Mouse (Mus musculus): ENCODE measurements around the gene Slc25a12.

Slc25a12 gene

DNA sequence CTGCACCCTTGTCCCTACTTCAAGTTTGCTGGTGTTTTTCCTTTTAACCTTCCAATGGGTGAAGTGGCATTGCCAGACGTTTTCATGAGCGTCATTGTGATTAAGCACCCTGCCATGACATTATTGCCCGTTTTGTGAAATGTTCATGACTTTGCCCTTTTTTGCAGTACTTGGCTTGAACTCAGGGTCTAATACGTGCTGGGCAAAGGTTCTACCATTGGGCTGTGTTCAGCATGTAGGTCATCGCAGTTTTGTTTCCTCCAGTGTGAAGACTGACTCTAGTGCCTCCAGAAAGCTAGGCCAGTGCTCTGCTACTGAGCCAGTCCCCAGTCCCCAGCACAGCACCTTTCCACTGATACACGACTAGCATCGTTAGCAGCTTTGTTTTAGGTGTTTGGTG is 111.0 kb downstream of the Slc25a12 start:
- CTCF ChIA-PET: interaction anchor here in 1 of 4 experiments (1.2 kb wide), 1 partner anchor 101 kb away, joined by 4 read pairs; no protein-coding TSS in a partner anchor
- POLR2A ChIA-PET: interaction anchor here in 2 of 4 experiments (0.6 to 1.3 kb wide), 5 partner anchors 32 to 1230 kb away, joined by 3 to 4 read pairs (median 3); no protein-coding TSS in a partner anchor

DNA sequence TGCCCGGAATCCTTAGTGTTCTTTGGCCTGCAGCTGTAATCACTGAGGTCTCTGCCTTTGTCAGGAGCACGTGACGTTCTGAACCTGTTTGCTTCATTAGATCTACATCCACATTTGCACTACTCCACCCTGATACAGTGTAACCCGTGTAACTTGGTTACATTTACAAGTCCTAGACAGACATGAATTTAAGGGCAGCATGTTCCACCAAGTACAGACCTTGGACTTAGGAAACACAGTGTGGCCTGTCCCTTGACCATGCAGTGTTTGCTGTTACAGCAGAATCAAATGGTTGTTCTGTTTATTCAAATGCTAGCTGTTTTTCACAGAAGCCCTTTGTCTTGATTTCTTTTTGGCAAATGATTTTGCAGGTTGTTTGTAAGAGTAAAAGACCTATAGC is 112.7 kb downstream of the Slc25a12 start:
- POLR2A ChIA-PET: interaction anchor here in 1 of 4 experiments (1.3 to 1.5 kb wide), 2 partner anchors 40 to 95 kb away, joined by 4 to 5 read pairs; no protein-coding TSS in a partner anchor
- CTCF ChIA-PET: interaction anchor here in 3 of 4 experiments (0.6 to 0.9 kb wide), 3 partner anchors 89 to 278 kb away, joined by 3 to 4 read pairs (median 3); no protein-coding TSS in a partner anchor

DNA sequence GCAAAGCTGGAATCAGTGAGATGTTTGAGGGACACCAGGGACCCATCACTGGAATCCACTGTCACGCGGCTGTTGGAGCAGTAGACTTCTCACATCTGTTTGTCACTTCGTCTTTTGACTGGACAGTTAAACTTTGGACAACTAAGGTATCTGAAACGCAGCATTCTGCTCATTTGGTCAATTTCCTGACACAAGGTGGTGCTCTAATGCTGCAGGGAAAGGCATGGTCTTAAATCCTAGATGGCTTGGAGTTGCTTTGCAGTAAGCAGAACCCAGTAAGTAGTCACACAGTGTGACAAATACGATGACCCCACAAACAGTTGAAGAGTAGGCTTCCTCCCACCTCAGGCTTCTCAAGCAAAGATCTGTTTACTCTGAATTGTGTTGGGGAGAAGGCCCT is 116.7 kb downstream of the Slc25a12 start:
- ChIA-PET POLR2A (interaction anchor here in 2 of 4 experiments (0.6 to 2.3 kb wide), 5 partner anchors 12 to 137 kb away, joined by 3 to 6 read pairs (median 3); no protein-coding TSS in a partner anchor), CTCF (interaction anchor here (0.6 to 1.2 kb wide), 4 partner anchors 50 to 311 kb away, joined by 3 to 4 read pairs (median 3); no protein-coding TSS in a partner anchor)

DNA sequence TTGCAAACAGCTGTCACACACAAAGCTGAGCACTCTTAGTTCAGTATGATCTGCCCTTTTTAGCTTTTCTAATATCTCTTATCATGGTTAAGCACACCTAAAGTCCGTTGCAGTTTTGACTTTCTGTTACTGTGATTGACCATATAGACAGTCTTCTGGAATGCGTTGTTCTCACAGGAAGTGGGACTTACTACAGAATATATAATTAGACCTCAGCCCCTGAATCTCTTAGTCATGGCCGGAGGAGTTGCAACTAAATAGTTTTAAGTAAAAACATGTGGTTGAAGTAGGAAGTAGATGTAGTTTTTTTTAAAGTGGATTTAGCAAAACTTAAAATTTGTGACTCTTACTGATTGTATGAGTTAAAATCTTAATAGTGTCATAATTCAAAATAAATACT is 119.5 kb downstream of the Slc25a12 start:
- CTCF ChIA-PET: interaction anchor here in 1 of 4 experiments (0.6 kb wide), 1 partner anchor 232 kb away, joined by 3 read pairs; no protein-coding TSS in a partner anchor

DNA sequence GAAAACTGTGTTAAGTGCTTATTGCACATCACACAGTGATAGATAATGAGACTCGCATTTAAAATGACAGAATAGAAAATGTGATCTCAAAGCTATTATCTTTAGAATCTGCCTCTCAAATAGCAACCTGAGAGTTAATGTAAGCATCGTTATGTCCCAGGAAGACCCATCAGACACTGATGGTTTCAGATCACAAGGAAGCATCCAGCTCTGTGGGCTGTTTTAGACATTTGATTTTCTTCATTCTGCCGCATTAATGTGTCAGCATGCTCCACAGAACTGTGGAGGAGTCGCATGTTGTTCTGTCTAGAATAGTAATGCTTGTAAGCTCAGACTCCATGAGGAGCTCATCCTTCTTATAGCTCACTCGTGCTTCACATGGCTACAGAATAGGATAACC is 121.5 kb downstream of the Slc25a12 start:
- ChIA-PET CTCF (no interaction called here), POLR2A (interaction anchor here in 1 of 4 experiments (0.8 to 0.9 kb wide), 2 partner anchors 9 to 112 kb away, joined by 3 read pairs; no protein-coding TSS in a partner anchor)

More for the DNA sequence above, 119.5 kb downstream of the Slc25a12 start:
- POLR2A ChIA-PET: no interaction called here

DNA sequence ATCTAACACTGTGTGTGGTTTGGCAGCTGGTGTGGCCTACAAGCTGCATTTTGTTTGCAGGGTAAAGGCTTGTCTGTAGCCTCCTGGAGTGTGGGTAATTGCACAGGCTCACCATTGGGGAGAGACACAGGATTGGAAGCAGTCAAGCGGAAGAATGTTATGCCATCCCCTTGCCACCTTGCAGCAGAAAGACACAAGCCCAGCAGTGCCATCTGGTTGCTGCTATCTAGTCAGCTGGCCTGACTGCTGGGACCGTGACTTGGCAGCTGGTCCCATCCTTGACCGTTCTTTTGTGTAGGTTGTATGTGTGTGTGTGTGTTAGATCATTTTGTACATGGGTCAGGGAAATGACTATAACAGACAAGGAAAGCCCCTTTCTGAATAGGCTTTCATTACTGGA is 122.1 kb downstream of the Slc25a12 start:
- CTCF ChIA-PET: interaction anchor here in 1 of 4 experiments (0.5 kb wide), 1 partner anchor 123 kb away, joined by 4 read pairs; no protein-coding TSS in a partner anchor

DNA sequence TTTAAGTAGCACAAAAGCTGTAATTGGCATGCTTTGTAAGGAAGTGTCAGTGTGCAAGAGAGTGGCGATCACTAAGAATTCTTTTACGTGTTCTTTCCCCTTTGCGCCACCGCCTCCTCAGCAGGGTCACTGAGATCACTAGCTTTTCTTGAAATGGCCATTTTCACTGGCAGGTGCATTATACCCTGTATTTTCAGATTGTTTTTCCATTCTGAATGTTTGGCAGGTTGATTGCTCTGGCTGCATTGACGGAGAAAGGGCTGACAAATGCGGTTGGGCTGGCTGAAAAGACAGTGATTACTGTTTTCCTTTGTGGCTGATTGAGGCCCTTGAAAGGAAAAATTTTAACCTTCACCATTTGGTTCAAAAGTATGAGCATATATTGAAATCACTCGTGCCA is 122.7 kb downstream of the Slc25a12 start:
- ChIA-PET CTCF (interaction anchor here in 2 of 4 experiments (0.5 to 1.0 kb wide), 2 partner anchors 89 to 123 kb away, joined by 3 to 4 read pairs; no protein-coding TSS in a partner anchor), POLR2A (interaction anchor here in 1 of 4 experiments (1.5 kb wide), 1 partner anchor 55 kb away, joined by 3 read pairs; no protein-coding TSS in a partner anchor)

More for the DNA sequence above, 122.1 kb downstream of the Slc25a12 start:
- POLR2A ChIA-PET: interaction anchor here in 1 of 4 experiments (0.8 kb wide), 1 partner anchor 111 kb away, joined by 3 read pairs; no protein-coding TSS in a partner anchor

DNA sequence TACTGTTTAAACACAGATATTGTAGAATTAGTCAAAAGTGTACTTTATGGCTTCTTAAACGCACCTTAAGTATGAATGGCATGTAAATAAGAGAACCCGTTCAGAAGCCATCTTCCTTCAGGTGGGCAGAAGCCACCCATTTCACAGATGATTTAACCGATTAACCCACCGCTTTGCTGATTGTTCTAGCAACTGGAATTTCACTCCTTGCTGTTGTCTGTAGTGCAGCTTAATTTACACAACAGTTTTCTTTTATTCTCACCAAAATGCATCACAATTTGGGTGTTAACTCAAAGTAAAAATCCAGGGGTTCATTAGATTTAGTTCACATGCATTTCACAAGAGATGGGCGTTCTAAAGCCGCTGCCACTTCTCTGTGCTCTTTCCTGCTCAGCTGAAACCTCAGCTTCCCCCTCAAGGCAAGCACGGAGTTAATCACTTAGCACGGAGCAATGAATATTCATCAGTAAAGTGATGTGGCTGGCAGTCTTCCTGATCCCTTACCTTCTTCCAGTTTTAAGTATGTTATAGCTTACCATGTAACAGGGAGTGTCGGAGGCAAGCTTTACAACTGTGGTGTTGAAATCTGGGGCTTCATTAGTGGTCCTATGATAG is 124.4 kb downstream of the Slc25a12 start:
- ChIA-PET CTCF (no interaction called here), POLR2A (interaction anchor here in 1 of 4 experiments (1.5 kb wide), 1 partner anchor 54 kb away, joined by 3 read pairs; no protein-coding TSS in a partner anchor)

DNA sequence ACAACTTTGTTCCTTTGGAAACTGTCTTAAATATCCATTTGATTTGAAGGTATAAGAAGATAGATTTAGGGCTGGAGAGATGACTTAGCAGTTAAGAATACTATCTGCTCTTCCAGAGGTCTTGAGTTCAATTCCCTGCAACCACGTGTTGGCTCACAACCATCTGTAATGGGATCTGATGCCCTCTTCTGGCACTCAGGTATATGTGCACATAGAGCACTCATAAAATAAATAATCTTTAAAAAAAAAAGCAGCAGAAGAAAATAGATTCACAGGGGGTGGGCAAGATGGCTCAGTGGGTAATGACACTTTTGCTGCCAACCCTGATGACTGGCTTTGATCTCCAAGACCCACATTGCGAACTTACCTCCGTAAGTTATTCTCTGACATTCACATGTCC is 125.4 kb downstream of the Slc25a12 start:
- CTCF ChIA-PET: no interaction called here
- POLR2A ChIA-PET: interaction anchor here in 2 of 4 experiments (0.6 to 0.7 kb wide), 3 partner anchors 22 to 216 kb away, joined by 3 read pairs; no protein-coding TSS in a partner anchor

DNA sequence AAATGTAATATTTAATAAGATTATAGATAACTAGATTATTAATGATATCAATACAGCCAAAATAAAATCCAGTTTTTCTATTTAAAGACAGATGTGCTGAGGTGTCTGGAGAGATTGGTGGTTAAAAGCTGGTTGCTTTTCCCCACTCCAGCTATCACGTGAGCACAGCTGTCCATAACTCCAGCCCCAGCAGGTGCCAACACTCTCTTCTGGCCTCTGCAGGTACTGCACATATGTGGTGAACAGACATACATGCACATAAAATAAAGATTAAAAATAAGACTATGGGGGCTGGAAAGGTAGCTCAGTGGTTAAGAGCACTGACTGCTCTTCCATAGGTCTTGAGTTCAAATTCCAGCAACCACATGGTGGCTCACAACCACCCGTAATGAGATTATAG is 126.0 kb downstream of the Slc25a12 start:
- ChIA-PET POLR2A (interaction anchor here in 2 of 4 experiments (0.6 to 1.3 kb wide), 6 partner anchors 9 to 212 kb away, joined by 3 to 10 read pairs (median 3); no protein-coding TSS in a partner anchor), CTCF (no interaction called here)

DNA sequence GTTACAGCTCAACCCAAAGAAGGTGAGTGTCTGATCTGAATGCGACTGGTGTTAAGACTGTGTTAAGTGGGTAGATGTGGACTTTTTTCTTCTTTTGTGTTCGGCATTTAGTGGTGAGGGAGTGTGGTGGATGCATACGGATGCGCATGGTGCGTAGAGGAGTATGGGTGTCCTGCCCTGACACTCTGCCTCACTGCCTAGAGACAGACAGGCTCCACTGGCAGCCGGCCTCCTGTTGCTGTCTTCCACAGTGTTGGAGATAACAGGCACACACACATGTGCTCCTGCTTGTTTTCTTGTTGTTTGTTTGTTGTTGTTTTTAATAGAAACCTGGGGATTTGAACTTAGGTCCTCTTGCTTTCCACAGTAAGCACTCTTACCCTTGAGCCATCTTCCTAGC is 131.5 kb downstream of the Slc25a12 start:
- ChIA-PET CTCF (no interaction called here), POLR2A (interaction anchor here in 1 of 4 experiments (0.6 to 1.3 kb wide), 2 partner anchors 24 to 54 kb away, joined by 3 read pairs; partner anchors contain the start of gene Dync1i2)

DNA sequence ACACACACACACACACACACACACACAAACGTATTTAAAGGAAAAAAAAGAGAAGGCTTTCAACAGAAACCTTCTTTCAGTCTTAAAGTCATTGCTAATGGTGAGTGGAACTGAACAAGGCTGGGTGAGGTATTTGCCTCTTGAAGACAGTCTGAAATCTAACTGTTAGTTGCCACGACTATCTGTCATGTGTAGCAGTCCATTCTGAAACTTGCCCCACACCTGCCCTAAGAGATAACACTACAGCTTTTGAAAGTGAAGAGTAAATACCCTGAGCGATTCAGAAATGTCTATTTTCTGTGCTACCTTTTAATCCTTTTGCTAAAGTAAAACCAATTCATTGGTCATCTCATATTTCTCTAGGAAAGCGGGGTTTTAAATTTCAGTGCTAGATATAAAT is 132.1 kb downstream of the Slc25a12 start:
- CTCF ChIA-PET: no interaction called here
- POLR2A ChIA-PET: no interaction called here

DNA sequence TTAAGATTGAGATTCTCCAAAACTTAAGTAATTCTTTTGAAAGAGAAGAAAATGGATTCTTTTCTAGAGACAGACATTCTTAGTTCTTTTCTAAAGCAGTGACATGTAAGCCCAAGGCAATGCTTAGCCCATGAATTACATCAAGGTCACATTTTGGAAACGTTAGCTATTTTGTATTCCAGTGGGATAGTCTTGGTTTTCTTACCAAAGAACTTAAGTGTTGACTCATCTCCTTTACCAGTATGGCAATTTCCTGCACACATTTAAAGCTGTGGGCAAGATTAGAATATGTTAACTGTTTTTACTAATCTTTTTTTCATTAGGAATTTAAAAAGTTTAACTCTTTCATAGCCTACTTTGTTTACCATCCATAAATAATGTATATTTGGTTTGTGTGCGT is 134.6 kb downstream of the Slc25a12 start:
- POLR2A ChIA-PET: interaction anchor here in 2 of 4 experiments (0.8 to 3.1 kb wide), 6 partner anchors 8 to 157 kb away, joined by 3 to 18 read pairs (median 4); partner anchors contain the start of gene Dync1i2 (in 1 of the 2)

DNA sequence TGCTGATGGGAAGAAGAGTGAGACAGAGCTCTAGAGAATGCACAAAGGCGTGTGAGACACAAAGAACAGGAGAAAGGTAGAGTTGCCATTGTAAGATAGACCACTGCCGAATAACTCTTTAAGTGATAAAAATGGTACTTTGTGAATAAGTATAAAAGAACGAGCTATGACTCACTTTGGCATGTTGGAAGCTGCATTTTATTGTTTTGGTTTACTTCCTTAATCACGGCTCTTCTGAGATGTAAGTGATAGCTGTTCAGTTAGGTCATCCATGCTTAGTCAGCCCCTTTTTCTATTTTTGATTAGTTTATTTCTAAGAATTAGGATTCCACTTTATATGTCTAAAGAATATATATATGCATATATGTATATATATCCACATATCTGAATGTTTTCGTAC is 135.6 kb downstream of the Slc25a12 start:
- POLR2A ChIA-PET: interaction anchor here in 1 of 4 experiments (1.0 to 3.1 kb wide), 5 partner anchors 9 to 158 kb away, joined by 4 to 18 read pairs (median 4); partner anchors contain the start of gene Dync1i2
- CTCF ChIA-PET: no interaction called here

More for the DNA sequence above, 134.6 kb downstream of the Slc25a12 start:
- CTCF ChIA-PET: no interaction called here

DNA sequence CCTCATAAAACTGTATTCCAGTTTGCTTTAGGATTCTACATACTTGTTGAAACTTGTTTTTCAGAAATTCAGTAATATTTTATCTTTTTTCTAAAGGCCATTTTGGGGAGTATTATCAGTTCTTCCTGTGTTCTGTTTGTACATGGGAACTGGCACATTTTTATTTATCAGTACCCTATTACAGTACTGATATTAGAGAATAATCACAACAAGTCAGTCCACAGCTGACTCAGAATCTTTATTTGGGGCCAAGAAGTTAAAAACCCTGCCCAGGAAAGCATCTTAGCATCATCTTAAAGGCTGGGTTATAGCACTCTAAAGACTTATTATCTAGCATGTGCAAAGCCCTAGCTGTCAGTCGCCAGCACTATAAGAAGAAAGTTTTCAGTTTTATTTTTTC is 137.9 kb downstream of the Slc25a12 start:
- CTCF ChIA-PET: interaction anchor here in 1 of 4 experiments (0.6 to 1.4 kb wide), 2 partner anchors 31 to 74 kb away, joined by 3 read pairs; no protein-coding TSS in a partner anchor

DNA sequence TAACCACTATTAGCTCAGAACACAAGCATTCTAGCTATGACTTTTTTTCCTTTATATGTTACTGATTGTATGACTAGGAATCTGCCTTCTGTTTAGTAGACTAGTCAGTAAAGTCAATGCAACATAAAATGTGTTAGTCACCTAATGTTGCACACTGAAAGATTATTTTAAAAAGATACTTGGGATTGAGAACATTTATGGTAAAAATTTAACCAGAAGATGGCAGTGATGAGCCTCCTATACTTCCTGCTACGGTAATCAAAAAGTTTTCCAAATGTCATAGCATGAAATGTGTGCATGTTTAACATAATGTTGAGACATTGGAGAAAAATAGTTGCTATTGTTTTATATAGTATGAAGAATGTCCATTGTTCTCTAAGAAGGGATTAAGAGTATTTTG is 140.2 kb downstream of the Slc25a12 start:
- POLR2A ChIA-PET: interaction anchor here in 1 of 4 experiments (2.6 kb wide), 1 partner anchor 15 kb away, joined by 9 read pairs; the partner anchor contains the start of gene Dync1i2
- CTCF ChIA-PET: no interaction called here

More for the DNA sequence above, 137.9 kb downstream of the Slc25a12 start:
- POLR2A ChIA-PET: interaction anchor here in 1 of 4 experiments (0.9 kb wide), 1 partner anchor 18 kb away, joined by 3 read pairs; the partner anchor contains the start of gene Dync1i2

Measured in embryonic stem cell, embryonic (primary cell).